Mouse (Mus musculus) ES-Bruce4 (cell line): ENCODE results near the gene Cfap77.

Experiments used
- CTCF ChIP-seq: IDR thresholded peaks from one replicate; pipeline ENCODE4 v1.8.1; 2011; ENCODE audit warnings: low read depth, low read length
- EP300 ChIP-seq: IDR thresholded peaks from 2 replicates; pipeline ENCODE4 v1.6.1; 2011; ENCODE audit warnings: low read depth, low read length; ENCODE audit not compliant: insufficient read depth

- TF ChIP-seq EP300 (no peak), CTCF (no peak)
Measured at GRCm38 (mm10) chr2:29030048-29030734, 24.7 kb downstream of the Cfap77 start.
